Mouse (Mus musculus): Measurements from ENCODE around the gene Gm49378.

Gene Gm49378

DNA sequence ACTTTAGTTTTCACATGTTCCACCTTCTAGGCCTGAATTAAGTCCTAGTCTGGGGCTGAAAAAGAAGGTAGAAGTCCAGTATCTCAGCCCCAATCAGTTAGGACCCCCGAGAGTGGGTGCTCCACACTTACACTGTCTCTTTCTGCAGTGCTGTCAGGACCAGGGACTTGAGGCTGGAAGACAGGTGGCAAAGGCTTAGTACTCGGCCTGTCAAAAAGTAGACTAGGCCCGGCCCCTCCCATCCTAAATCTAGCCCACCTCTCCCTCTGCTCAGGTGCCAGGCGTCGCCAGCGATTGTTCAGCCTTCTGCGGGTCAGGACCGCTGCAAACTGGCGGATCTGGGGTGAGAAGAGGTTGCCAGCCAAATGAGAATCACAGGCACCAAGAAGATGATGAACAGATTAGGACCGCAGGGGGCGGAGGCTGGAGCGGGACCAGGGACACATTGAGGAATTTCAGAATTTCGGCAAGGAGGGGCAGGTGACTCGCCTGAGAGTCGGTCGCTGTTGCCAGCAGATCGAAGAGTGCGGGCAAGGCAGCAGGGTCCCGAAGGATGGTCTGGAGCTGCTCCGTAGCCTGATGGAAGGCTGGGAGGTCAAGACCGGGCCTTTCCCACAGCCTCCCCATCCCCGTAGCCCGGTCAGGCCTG lies 2.7 kb downstream of the Gm49378 start:
- no peak for DNase-seq (ENCODE audit: extremely low read depth, insufficient read length, low spot score)

DNA sequence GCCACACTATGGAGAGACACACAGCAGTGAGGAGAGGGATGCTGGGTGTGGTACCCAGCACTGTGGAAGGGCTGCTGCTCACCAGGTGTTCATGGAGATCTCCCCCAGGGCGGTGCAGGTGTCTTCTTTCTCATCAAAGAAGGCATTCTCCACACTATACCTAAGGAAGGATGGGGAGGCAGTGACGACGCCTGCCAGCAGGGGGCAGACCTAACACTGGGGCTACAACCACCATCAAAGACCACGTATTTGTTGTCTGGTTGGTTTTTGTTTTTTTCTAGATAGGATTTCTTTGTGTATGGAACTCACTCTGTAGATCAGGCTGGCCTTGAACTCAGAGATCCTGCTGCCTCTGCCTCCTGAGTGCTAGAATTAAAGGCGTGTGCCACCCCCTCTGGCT lies 8.4 kb downstream of the Gm49378 start:
- DNase-seq (ENCODE audit: extremely low read depth, insufficient read length, low spot score): no peak

GRCm38 (mm10) chr14:55628077-55628827 lies 9.4 kb downstream of the Gm49378 start:
- DNase-seq (ENCODE audit: extremely low read depth, insufficient read length, low spot score): no peak

DNA sequence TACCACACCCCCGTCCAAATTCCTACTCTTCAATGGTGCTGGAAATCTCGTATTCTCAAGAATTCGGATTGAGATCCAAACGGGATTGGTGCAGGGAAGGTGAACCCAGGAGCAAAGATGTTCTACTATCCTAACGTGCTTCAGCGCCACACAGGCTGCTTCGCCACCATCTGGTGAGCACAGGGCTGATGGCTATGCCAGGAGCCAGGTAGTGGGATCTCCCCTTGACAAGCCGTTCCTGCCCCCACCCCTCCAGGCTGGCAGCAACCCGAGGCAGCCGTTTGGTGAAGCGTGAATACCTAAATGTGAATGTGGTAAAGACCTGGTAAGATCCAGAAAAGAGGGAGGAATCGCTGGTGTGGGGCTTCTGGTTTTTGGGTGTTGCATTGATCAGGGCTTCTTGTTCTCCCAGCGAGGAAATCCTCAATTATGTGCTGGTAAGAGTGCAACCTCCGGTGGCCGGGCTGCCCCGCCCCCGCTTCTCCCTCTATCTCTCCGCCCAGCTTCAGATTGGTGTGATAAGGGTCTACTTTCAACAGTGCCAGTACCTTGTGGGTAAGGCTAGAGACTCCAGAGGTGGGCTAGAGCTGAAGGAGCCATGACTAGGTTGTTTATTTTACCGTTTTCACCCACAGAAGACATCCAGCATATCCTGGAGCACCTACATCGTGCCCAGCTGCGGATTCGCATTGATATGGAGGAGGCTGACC lies 19.1 kb downstream of the Gm49378 start:
- DNase-seq (ENCODE audit: extremely low read depth, insufficient read length, low spot score): no peak

GRCm38 (mm10) chr14:55617822-55618221 lies 19.9 kb downstream of the Gm49378 start, which contains the start of gene Rec8:
TSS of gene Rec8 (plus strand) at chr14:55618037.
- DNase-seq (ENCODE audit: extremely low read depth, insufficient read length, low spot score): no peak

- no peak for DNase-seq (ENCODE audit: extremely low read depth, insufficient read length, low spot score)
Measured at GRCm38 (mm10) chr14:55616844-55617243, 20.9 kb downstream of the Gm49378 start.

DNA sequence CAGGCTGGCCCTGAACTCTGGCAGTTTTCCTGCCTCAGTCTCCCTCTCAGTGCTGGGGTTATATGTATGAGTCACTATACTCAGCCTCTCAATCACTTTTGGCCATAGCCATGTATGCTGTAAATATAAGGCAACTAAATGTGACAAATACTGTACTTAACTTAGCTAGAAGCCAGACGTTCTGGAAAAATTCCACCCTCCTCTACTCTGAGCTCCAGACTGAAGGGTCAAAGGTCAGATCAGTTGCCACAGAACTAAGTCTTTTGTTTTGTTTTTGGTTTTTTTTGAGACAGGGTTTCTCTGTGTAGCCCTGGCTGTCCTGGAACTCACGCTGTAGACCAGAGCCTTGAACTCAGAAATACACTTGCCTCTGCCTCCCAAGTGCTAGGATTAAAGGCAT lies 21.8 kb downstream of the Gm49378 start:
- no peak for DNase-seq (ENCODE audit: extremely low read depth, insufficient read length, low spot score)

DNA sequence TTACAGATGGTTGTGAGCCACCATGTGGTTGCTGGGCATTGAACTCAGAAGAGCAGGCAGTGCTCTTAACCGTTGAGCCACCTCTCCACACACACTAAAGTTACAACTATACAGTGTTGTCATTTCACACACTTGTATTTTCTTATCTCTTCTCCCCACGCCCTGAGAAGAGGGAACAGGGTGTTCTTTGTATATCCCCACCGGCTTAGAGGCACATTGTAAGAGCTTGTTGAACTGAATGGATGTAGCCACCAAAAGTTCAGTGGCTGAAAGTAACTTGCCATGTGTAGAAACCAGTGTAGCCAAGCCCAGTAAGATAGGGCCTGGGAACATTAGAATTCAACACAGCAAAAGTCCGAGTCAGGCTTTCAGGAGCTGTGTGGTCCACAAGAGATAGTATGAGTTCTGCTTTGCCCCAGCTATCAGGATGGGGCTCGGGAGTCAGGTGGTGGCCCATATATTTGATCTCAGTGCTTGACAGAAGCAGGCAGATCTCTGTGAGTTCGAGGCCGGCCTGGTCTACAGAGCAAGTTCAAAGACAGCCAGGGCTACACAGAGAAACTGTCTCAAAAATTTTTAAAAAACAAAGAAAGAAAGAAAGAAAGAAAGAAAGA lies 23.0 kb downstream of the Gm49378 start:
- DNase-seq (ENCODE audit: extremely low read depth, insufficient read length, low spot score): no peak

- no peak for DNase-seq (ENCODE audit: extremely low read depth, insufficient read length, low spot score)
Measured at GRCm38 (mm10) chr14:55613346-55613745, 24.3 kb downstream of the Gm49378 start.

DNA sequence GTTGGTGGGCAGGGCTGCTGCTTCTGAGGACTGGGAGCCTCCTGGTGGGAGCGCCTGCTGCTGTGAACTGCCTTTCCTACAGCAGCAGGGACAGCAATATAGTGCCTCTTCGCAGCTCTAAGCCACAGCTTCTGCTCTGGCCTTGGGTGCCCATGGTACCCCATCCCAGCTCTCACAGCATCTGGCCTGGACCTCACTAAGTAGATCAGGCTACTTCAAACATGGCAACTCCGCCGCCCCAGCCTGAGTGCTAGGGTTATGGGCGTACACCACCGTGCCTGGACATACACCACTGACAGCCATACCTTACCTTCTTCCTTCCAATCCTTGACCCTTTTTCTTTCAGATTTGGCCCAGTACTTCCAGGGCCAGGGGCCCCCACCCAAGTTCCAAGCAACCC lies 29.4 kb downstream of the Gm49378 start:
- no peak for DNase-seq (ENCODE audit: extremely low read depth, insufficient read length, low spot score)

DNA sequence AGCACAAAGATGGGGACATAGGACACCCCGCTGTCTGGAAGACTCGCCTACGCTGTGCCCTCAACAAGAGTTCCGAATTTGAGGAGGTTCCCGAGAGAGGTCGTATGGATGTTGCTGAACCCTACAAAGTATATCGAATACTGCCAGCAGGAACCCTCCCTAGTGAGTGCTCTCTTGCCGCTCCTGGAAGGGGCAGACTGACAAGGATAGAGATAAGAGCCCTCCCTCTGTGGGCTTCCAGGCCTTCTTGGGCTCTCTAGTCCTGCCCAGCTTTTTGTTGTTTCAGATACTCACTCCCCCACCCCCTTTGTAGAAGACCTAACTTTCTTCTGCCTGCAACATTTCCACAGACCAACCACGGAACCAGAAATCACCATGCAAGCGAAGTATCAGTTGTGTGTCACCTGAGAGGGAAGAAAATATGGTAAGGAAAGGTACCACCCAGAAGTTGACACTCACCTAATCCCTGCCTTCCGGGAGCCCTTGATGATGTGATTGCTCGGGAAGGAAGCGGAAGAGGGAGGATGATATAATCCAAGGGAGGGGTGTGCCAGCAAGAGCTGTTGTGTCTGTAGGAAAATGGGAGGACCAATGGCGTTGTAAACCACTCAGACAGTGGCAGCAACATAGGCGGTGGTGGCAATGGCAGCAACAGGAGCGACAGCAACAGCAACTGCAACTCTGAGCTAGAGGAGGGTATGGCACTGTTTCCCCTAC lies 31.8 kb downstream of the Gm49378 start:
- no peak for DNase-seq (ENCODE audit: extremely low read depth, insufficient read length, low spot score)

DNA sequence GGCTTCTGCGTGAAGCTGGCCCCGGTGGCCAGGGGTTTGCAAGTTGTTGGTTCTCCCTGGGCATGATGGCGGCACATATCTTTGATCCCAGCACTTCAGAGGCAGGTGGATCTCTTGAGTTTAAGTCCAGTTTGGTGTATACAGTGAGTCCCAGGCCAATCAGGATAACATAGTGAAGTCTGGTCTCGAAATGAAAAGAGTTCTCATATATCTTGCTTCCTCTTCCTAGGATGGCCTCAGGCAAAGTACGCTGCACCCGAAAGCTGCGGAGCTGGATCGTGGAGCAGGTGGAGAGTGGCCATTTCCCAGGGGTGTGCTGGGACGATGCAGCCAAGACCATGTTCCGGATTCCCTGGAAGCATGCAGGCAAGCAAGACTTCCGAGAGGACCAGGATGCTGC lies 32.9 kb downstream of the Gm49378 start:
- no peak for DNase-seq (ENCODE audit: extremely low read depth, insufficient read length, low spot score)

DNA sequence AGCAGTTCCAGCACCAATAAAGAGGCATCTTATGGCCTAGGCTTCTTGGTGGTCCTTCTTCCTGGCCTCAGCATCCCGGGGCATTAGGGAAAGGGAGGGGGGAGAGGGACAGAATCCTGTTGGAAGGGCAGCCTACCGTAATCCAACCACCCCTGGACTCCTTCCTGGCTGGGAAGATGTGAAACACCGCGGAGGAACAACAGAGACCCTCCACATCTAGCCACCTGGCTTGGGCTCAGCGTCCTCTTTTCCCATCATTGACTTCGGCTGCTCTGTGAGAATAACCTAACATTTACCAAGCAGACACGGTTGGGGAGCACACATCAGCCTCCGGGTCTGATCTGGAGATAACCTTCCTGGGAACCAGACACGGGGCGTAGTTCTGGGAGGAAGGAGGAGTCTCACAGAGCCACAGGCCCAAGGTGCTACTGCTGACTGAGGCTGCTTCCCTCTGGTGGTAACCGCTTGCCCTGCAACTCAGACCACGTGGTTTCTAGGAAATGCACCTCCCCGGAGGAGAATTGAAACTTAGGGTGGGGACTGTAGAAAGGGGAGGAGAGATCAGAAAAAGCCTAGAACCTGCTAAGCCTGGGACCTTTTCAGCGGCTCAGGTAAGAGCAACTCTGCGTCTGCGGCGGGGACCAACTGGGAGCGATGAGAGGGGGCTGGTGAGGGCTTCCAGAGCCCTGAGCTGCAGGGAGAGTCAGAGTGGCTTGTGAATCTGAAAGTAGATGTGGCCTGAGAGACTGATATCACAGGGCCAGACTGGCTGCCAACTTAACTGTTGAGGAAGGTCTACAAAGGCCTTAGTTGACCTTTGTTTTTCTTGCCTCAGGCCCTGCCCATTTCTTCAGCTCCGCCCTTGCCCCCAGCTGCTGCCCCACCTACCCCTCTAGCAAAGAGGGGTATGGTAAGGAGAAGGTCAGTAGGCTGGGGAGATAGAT lies 33.8 kb downstream of the Gm49378 start:
- DNase-seq (ENCODE audit: extremely low read depth, insufficient read length, low spot score): peak; percentile 62

- no peak for DNase-seq (ENCODE audit: extremely low read depth, insufficient read length, low spot score)
Measured at GRCm38 (mm10) chr14:55603271-55603632, 34.4 kb downstream of the Gm49378 start, which contains the start of gene Irf9. TSS of gene Irf9 (plus strand) at chr14:55603571.

DNA sequence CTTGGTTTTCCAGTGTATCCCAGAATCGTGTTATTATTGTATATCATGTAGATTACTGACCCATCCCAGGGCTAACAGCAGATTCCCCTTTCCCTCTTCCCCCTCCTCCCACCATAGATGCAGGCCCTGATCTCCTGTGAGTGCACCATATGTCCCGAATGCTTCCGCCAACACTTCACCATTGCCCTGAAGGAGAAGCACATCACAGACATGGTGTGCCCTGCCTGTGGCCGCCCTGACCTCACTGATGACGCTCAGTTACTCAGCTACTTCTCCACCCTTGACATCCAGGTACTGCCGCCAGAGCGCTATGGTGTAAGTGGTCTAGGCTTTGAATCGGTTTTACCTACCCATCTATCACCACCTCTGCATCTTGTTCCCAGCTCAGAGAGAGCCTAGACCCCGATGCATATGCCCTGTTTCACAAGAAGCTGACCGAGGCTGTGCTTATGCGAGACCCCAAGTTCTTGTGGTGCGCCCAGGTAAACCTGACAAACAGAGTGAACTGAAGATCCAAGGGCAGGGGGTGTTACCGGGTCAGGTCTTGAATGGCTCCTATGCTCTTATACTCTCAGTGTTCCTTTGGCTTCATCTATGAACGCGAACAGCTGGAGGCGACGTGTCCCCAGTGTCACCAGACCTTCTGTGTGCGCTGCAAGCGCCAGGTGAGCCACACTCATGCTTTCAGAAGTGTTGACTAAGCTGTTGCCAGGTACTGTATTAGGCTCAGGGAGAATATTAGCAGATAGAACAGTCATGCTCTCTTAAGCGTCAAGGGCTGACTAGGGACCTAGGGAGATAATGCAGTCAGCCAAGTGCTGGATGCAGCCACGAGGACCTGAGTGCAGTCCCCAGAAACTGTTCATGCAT lies 38.9 kb downstream of the Gm49378 start:
- DNase-seq (ENCODE audit: extremely low read depth, insufficient read length, low spot score): no peak

GRCm38 (mm10) chr14:55596036-55596690 lies 41.5 kb downstream of the Gm49378 start:
- no peak for DNase-seq (ENCODE audit: extremely low read depth, insufficient read length, low spot score)

DNA sequence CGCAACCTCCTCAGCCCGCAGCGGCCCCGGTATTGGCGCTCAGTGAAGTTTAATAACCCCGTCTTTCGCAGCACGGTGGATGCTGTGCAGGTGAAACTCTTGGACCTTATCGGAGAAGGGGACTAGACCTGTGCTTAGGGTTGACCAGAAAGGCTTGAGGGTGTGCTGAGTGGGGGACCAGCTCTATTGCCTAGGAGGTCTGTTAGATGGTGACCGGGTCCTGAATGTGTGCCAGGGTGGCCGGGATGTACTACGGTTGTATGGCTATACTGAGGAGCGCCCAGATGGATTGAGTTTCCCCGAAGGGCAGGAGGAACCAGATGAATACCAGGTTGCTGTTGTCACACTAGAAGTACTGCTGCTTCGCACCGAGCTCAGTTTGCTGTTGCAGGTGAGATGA lies 45.5 kb downstream of the Gm49378 start:
- DNase-seq (ENCODE audit: extremely low read depth, insufficient read length, low spot score): no peak

DNA sequence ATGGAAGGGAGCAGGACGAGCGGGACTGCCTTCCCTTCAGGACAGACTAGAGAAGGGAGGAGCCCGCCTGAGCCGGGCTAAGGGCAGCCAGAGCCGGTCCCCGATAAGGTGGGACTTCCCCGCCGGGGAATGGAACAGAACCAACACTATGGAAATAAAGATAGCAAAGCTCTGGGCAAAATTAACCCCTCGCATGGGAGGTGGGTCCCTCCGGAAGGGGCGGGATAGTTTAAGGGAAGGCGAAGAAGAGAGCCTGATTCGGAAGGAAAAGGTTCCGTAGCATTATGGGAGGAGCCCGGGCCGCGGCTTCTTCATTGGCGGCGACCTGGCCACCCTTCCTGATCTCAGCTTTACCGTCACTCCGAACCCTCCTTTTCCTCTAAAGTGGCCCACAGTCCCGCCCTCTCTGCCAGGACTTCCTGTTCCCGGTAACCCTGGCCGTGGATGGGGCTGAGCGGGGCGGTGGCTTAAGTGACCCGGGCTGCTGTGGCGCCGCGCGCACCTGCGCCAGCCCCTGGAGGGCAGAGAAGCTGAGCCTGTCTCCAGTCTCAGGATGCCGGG lies 46.3 kb downstream of the Gm49378 start, which contains the start of gene Rnf31:
Rnf31 (plus strand) TSS at position 378 of the 561 bp plus-strand sequence.
- peak; percentile 90 for DNase-seq (ENCODE audit: extremely low read depth, insufficient read length, low spot score)
